Mouse (Mus musculus) stomach, postnatal 0 days (tissue): ENCODE measurements around the gene Copg2. TPM values are rescaled to one million over a fixed set of nuclear protein-coding genes. Genes with fewer than 3 reads are reported as not detected.

Experiments
- ATAC-seq: fragments of 200-750 bp; cut with Nextera tagmentation; 2 replicates; pipeline ENCODE4 v1.8.0; 2017; ENCODE audit not compliant: low FRiP score, low TSS enrichment
- DNase-seq: peaks from one replicate; pipeline ENCODE4 v3.0.0-alpha.2; 2016; ENCODE audit warnings: low spot score
- H3K27ac ChIP-seq: fragments of 300-500 bp; sonication (generic); replicated peaks from 2 replicates; pipeline ENCODE4 v1.5.1; 2014; ENCODE audit warnings: mild to moderate bottlenecking, control low read depth
- H3K27me3 ChIP-seq: fragments of 300-500 bp; sonication (generic); 2 replicates; pipeline ENCODE4 v1.6.1; 2014; ENCODE audit warnings: low read length; ENCODE audit not compliant: control insufficient read depth, insufficient read depth
- H3K36me3 ChIP-seq: fragments of 300-500 bp; sonication (generic); 2 replicates; pipeline ENCODE4 v1.6.1; 2014; ENCODE audit warnings: low read length, mixed read lengths; ENCODE audit not compliant: control insufficient read depth, insufficient read depth
- H3K4me1 ChIP-seq: fragments of 300-500 bp; sonication (generic); replicated peaks from 2 replicates; pipeline ENCODE4 v1.6.1; 2014; ENCODE audit warnings: antibody characterized with exemption; ENCODE audit not compliant: control insufficient read depth, insufficient read depth
- H3K4me2 ChIP-seq: fragments of 300-500 bp; sonication (generic); replicated peaks from 2 replicates; pipeline ENCODE4 v1.6.1; 2014; ENCODE audit warnings: low read depth, mild to moderate bottlenecking, control low read depth, moderate library complexity
- H3K4me3 ChIP-seq: fragments of 300-500 bp; sonication (generic); 2 replicates; pipeline ENCODE4 v1.5.1; 2014; ENCODE audit warnings: low read depth, low read length, control low read depth
- H3K9ac ChIP-seq: fragments of 300-500 bp; sonication (generic); 2 replicates; pipeline ENCODE4 v1.6.1; 2014; ENCODE audit warnings: mild to moderate bottlenecking, low read length, control low read depth, mixed read lengths
- H3K9me3 ChIP-seq: fragments of 300-500 bp; sonication (generic); 2 replicates; pipeline ENCODE4 v1.6.1; 2016; ENCODE audit warnings: low read length; ENCODE audit not compliant: control insufficient read depth
- CTCF ChIP-seq: IDR thresholded peaks from 2 replicates; pipeline ENCODE4 v1.5.1; 2016; ENCODE audit warnings: antibody characterized with exemption, low read depth, mild to moderate bottlenecking, moderate library complexity
- EP300 ChIP-seq: optimal IDR thresholded peaks from 2 replicates; pipeline ENCODE3; 2016; ENCODE audit warnings: antibody characterized with exemption
- WGBS: fragments of 180-500 bp; shearing (Covaris S2); extraction: QIAGEN DNeasy Blood & Tissue Kit; methylation state at CpG from one replicate; pipeline ENCODE4 v1.1.7; 2014; 5-methylcytosine and 5-hydroxymethylcytosine counted together
- polyA plus RNA-seq: library from polyadenylated mRNA; unstranded; fragments of >200 nt; fragmentation: Nextera tagmentation; extraction: Ambion mirVana; gene quantifications from 2 replicates; pipeline ENCODE4 v1.2.1, GENCODE M21; 2015

The Copg2 gene
- polyA plus RNA-seq, 1 experiment from 2014 or later: 15.4 TPM

DNA sequence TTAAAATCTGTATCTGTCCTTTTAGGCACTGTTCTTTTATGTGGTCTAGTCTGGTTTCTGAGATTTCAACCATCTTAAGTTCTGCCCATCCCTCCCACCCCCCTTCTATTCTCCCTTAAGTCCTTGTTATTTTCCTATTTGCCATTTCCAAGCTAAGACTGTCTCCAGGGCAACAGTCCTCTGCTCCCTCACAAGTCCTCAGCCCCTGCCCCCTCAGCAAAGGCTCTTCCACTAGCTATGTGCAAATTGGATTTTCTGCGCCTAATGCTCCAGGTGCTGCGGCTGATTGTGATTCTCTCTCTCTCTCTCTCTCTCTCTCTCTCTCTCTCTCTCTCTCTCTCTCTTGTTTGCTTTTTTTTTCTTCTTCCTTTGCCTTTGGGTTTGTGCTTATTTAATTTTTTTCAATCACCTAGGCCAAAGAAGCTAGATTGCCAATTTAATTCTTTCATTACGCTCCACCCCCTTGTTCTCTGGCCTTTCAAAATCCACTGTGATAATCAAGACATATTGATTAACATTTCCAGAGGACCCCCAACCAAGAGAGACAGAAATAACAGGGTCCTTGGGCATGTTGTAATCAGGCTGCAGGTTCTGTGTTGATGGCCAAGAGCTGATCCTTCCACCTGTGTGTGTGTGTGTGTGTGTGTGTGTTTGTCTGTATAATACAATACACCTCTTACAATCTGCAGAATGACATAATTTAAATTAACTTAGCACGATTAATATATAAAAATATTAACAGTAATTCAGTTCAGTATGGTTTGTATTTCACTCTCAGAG, 174.0 kb downstream of the Copg2 start:
- ATAC-seq (no peak), DNase-seq (no peak)
- WGBS: 74% methylated on average over 4 of the region's 4 CpGs
- TF ChIP-seq EP300: no peak
- no peak for TF ChIP-seq CTCF
- H3K4me1 ChIP-seq: peaks cover 4% of the 10 kb centered on the region; the same call in 1 of the 2 replicates
- H3K4me2 ChIP-seq: no peak overlapping the region
- no peaks in the 10 kb centered on the region for H3K27me3 ChIP-seq
- no peak overlapping the region for H3K4me3 ChIP-seq
- no peak overlapping the region for H3K27ac ChIP-seq
- H3K36me3 ChIP-seq: no peaks in the 10 kb centered on the region
- no peak overlapping the region for H3K9ac ChIP-seq
- H3K9me3 ChIP-seq: no peaks in the 10 kb centered on the region

- 58% methylated on average over 7 of the region's 7 CpGs for WGBS
- Histone ChIP-seq H3K4me2 (no peak overlapping the region), H3K9me3 (no peaks in the 10 kb centered on the region), H3K36me3 (no peaks in the 10 kb centered on the region), H3K27ac (no peak overlapping the region), H3K9ac (no peak overlapping the region), H3K27me3 (no peaks in the 10 kb centered on the region), H3K4me3 (no peak overlapping the region), H3K4me1 (peaks cover 4% of the 10 kb centered on the region; the same call in 1 of the 2 replicates)
- no peak for DNase-seq
- TF ChIP-seq EP300 (no peak), CTCF (no peak)
- ATAC-seq: no peak
Observed at GRCm38 (mm10) chr6:30716796-30717195, 179.8 kb downstream of the Copg2 start.

GRCm38 (mm10) chr6:30714891-30715471, 181.6 kb downstream of the Copg2 start:
- DNase-seq: no peak

DNA sequence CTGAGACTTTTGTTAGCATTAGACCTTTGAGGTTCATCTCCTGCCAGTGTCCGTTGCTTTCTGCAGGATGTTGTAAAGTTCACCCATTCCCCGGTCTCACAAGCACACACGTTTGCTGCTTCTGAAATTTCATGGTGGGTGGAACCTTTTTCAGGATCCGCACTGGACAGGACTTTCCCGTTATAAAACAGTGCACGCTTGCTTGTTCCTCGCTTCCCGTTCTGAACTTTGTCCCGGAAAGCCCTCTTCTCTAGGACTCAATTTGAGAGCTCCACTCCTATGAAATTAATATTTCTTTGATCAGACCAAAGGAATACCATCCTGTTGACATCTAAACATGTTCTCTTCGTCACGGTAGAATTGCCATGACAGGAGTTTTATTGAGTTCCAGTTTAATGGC, 182.7 kb downstream of the Copg2 start:
- no peak for ATAC-seq
- WGBS: 78% methylated on average over 11 of the region's 11 CpGs
- H3K4me2 ChIP-seq: no peak overlapping the region
- TF ChIP-seq EP300: no peak
- TF ChIP-seq CTCF: no peak
- H3K9ac ChIP-seq: no peak overlapping the region
- no peaks in the 10 kb centered on the region for H3K36me3 ChIP-seq
- H3K27me3 ChIP-seq: no peaks in the 10 kb centered on the region
- H3K4me3 ChIP-seq: no peak overlapping the region
- H3K9me3 ChIP-seq: no peaks in the 10 kb centered on the region
- 0 out of 2 replicates have a peak, but pooled peaks cover 2% of the 10 kb centered on the region for H3K4me1 ChIP-seq
- no peak overlapping the region; the same call in 1 of the 2 replicates for H3K27ac ChIP-seq
- DNase-seq: no peak

More at GRCm38 (mm10) chr6:30714891-30715471, 181.6 kb downstream of the Copg2 start:
- no peak overlapping the region for H3K9ac ChIP-seq
- no peak overlapping the region for H3K4me2 ChIP-seq
- no peak overlapping the region for H3K4me3 ChIP-seq
- no peak for ATAC-seq
- 0 out of 2 replicates have a peak overlapping the region, but pooled peaks have one; percentile 18 for H3K27ac ChIP-seq
- TF ChIP-seq EP300 (no peak), CTCF (no peak)
- no peaks in the 10 kb centered on the region for H3K9me3 ChIP-seq
- WGBS: 65% methylated on average over 5 of the region's 5 CpGs
- H3K36me3 ChIP-seq: no peaks in the 10 kb centered on the region
- H3K27me3 ChIP-seq: no peaks in the 10 kb centered on the region
- H3K4me1 ChIP-seq: 0 out of 2 replicates have a peak, but pooled peaks cover 2% of the 10 kb centered on the region

DNA sequence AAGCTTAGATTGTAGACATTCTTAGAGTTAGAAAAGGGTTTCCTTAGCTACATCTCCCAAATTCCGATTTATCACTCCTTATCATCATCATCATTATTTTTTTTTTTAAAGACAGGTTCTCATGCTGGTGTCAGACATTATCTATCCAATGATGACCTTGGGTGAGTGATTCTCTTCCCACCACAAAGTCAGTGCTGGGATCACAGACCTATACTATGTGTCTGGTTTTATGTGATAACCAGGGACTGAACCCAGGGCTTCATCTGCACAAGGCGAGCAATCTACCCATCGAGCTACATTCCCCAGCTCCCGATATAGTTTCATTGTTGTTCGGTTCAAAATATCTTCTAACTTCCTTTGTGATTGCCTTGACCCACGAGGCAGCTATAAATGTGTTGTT, 183.1 kb downstream of the Copg2 start:
- Histone ChIP-seq H3K27me3 (no peaks in the 10 kb centered on the region), H3K27ac (no peak overlapping the region), H3K9me3 (no peaks in the 10 kb centered on the region), H3K36me3 (no peaks in the 10 kb centered on the region), H3K4me3 (no peak overlapping the region), H3K9ac (no peak overlapping the region), H3K4me2 (no peak overlapping the region), H3K4me1 (0 out of 2 replicates have a peak, but pooled peaks cover 2% of the 10 kb centered on the region)
- WGBS: 76% methylated on average over 6 of the region's 6 CpGs
- DNase-seq: no peak
- no peak for ATAC-seq
- TF ChIP-seq CTCF: no peak
- TF ChIP-seq EP300: no peak

DNA sequence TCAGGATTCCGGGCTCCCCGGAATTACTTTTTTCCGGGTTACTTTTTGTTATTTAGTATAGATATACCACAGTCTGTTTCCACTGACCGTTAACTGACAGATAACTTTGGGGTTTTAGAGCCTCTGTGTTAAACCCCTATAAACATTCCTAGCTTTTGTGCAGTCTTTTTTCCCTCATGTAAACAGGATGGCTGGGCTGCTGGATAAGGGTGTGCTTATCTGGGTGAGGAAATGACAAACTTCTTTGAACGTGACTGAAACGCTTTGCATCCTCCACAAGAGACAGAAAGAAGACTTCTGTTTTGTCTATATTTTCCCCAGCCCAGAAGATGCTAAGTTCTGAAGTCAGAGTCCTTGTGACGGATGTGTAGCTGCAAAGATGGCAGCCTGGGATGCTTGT, 184.1 kb downstream of the Copg2 start:
- Histone ChIP-seq H3K36me3 (no peaks in the 10 kb centered on the region), H3K27me3 (no peaks in the 10 kb centered on the region), H3K27ac (no peak overlapping the region), H3K9ac (no peak overlapping the region), H3K4me2 (no peak overlapping the region), H3K4me1 (0 out of 2 replicates have a peak, but pooled peaks cover 2% of the 10 kb centered on the region), H3K9me3 (no peaks in the 10 kb centered on the region), H3K4me3 (no peak overlapping the region)
- DNase-seq (no peak), ATAC-seq (no peak)
- 47% methylated on average over 7 of the region's 7 CpGs for WGBS
- TF ChIP-seq CTCF: no peak
- TF ChIP-seq EP300: no peak
